Mouse (Mus musculus): ENCODE results near the gene Cnih2.

DNA sequence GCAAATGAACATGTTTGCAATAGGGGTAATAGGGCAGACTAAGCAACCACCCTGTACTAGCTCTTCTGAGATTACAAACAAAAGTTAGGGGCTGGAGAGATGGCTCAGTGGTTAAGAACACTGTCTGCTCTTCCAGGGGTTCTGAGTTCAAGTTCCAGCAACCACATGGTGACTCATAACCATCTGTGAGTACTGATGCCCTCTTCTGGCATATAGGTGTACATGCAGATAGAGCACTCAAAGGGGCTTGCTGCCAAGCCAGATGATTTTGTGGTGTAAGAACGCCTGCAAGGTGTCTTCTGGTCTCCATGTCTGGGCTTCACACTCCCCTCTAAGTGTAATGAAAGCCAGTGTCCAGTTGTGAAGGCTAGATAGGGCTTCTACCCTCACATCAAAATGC, 31.4 kb upstream of the Cnih2 start:
- TF ChIP-seq CTCF (IDR thresholded peaks at IDR 0.05; ENCODE audit: control insufficient read depth, insufficient read depth, insufficient replicate concordance, low read depth, low read length) (no peak), POLR2A (IDR thresholded peaks at IDR 0.05; ENCODE audit: control insufficient read depth, low read depth, low read length) (no peak)

Measured in testis, adult 2 months (tissue).